Mouse (Mus musculus) MEL (cell line): ENCODE measurements around the gene Mpg. TPM values are rescaled to one million over a fixed set of nuclear protein-coding genes. Genes with fewer than 3 reads are reported as not detected.

Experiments used
- DNase-seq: peaks from one replicate; pipeline ENCODE4 v3.0.0; 2011; ENCODE audit warnings: low read depth, low spot score
- H3K27ac ChIP-seq: 2 replicates; pipeline ENCODE4 v1.5.1; 2012; ENCODE audit warnings: low read depth, mild to moderate bottlenecking, control low read depth, low read length, moderate library complexity; ENCODE audit not compliant: control insufficient read depth
- H3K27me3 ChIP-seq, 2 experiments: fragments of 150-350 bp in 1 of 2; sonication (generic) in 1 of 2; 2 replicates each; pipeline ENCODE4 v1.6.1; 2012; ENCODE audit warnings: low read length in 2 of 2, mild to moderate bottlenecking in 2 of 2, improper control_type of control experiment in 1 of 2, moderate library complexity in 1 of 2; ENCODE audit not compliant: insufficient read depth in 2 of 2, control insufficient read depth in 1 of 2
- H3K36me3 ChIP-seq, 2 experiments: 2 replicates each; pipeline ENCODE4 v1.6.1; 2012 to 2014; ENCODE audit warnings: low read length in 2 of 2, improper control_type of control experiment in 1 of 2, inconsistent platforms in 1 of 2, mild to moderate bottlenecking in 1 of 2; ENCODE audit not compliant: insufficient read depth in 2 of 2, control insufficient read depth in 1 of 2
- H3K4me1 ChIP-seq, 2 experiments: fragments of 150-350 bp in 1 of 2; sonication (generic) in 1 of 2; 2 replicates each; pipeline ENCODE4 v1.6.1; 2012; ENCODE audit warnings: low read length in 2 of 2, improper control_type of control experiment in 1 of 2, mild to moderate bottlenecking in 1 of 2; ENCODE audit not compliant: insufficient read depth in 2 of 2, control insufficient read depth in 1 of 2
- H3K4me3 ChIP-seq, 2 experiments: fragments of 150-350 bp in 1 of 2; sonication (generic) in 1 of 2; 2 replicates each; pipeline ENCODE4 v1.5.1; 2012; ENCODE audit warnings: low read depth in 2 of 2, low read length in 2 of 2, mild to moderate bottlenecking in 2 of 2, moderate library complexity in 2 of 2, control low read depth in 1 of 2, improper control_type of control experiment in 1 of 2; ENCODE audit not compliant: control insufficient read depth in 1 of 2, insufficient read depth in 1 of 2
- H3K79me2 ChIP-seq: 2 replicates; pipeline ENCODE4 v1.6.1; 2012; ENCODE audit warnings: mild to moderate bottlenecking, low read length, moderate library complexity; ENCODE audit not compliant: control insufficient read depth, poor library complexity, insufficient read depth
- H3K9ac ChIP-seq: 2 replicates; pipeline ENCODE4 v1.6.1; 2012; ENCODE audit warnings: low read depth, mild to moderate bottlenecking, control low read depth, low read length, moderate library complexity; ENCODE audit not compliant: control insufficient read depth, poor library complexity, severe bottlenecking
- H3K9me3 ChIP-seq: fragments of 150-350 bp; sonication (generic); replicated peaks from 2 replicates; pipeline ENCODE4 v1.6.1; 2012; ENCODE audit warnings: mild to moderate bottlenecking, low read length, improper control_type of control experiment, moderate library complexity; ENCODE audit not compliant: insufficient read depth
- BHLHE40 ChIP-seq: IDR thresholded peaks from 2 replicates; pipeline ENCODE4 v1.6.1; 2012; ENCODE audit warnings: low read depth, mild to moderate bottlenecking, inconsistent platforms, low read length, improper control_type of control experiment, borderline replicate concordance
- CHD1 ChIP-seq: IDR thresholded peaks from 2 replicates; pipeline ENCODE4 v1.6.1; 2012; ENCODE audit warnings: low read depth, mild to moderate bottlenecking, inconsistent platforms, low read length, improper control_type of control experiment
- CHD2 ChIP-seq: IDR thresholded peaks from 2 replicates; pipeline ENCODE4 v1.6.1; 2011; ENCODE audit warnings: low read length, improper control_type of control experiment
- E2F4 ChIP-seq: IDR thresholded peaks from 2 replicates; pipeline ENCODE4 v1.6.1; 2011; ENCODE audit warnings: low read depth, low read length, improper control_type of control experiment, borderline replicate concordance
- EP300 ChIP-seq, 2 experiments: IDR thresholded peaks; 2 replicates each; pipeline ENCODE4 v1.6.1; 2011; ENCODE audit warnings: improper control_type of control experiment in 2 of 2, low read length in 2 of 2, low read depth in 1 of 2, mild to moderate bottlenecking in 1 of 2
- ETS1 ChIP-seq: IDR thresholded peaks from 2 replicates; pipeline ENCODE4 v1.6.1; 2012; ENCODE audit warnings: low read depth, mild to moderate bottlenecking, inconsistent platforms, low read length, improper control_type of control experiment, moderate library complexity
- GABPA ChIP-seq: IDR thresholded peaks from 2 replicates; pipeline ENCODE4 v1.6.1; 2012; ENCODE audit warnings: low read depth, mild to moderate bottlenecking, inconsistent platforms, low read length, improper control_type of control experiment, moderate library complexity
- GATA1 ChIP-seq: IDR thresholded peaks from 2 replicates; pipeline ENCODE4 v1.6.1; 2011; ENCODE audit warnings: low read depth, low read length, improper control_type of control experiment
- JUND ChIP-seq: IDR thresholded peaks from 2 replicates; pipeline ENCODE4 v1.6.1; 2011; ENCODE audit warnings: low read depth, mild to moderate bottlenecking, improper control_type of control experiment, low read length
- MAFK ChIP-seq: IDR thresholded peaks from 2 replicates; pipeline ENCODE4 v1.6.1; 2011; ENCODE audit warnings: low read depth, mild to moderate bottlenecking, low read length, improper control_type of control experiment, borderline replicate concordance
- MAZ ChIP-seq: IDR thresholded peaks from 2 replicates; pipeline ENCODE4 v1.6.1; 2012; ENCODE audit warnings: low read depth, mild to moderate bottlenecking, inconsistent platforms, low read length, improper control_type of control experiment
- MEF2A ChIP-seq: IDR thresholded peaks from 2 replicates; pipeline ENCODE4 v1.6.1; 2014; ENCODE audit warnings: low read depth, mild to moderate bottlenecking, inconsistent platforms, low read length, improper control_type of control experiment; ENCODE audit not compliant: poor library complexity, insufficient replicate concordance, severe bottlenecking; ENCODE audit errors: extremely low read depth
- NELFE ChIP-seq: IDR thresholded peaks from 2 replicates; pipeline ENCODE4 v1.6.1; 2011; ENCODE audit warnings: low read depth, low read length, improper control_type of control experiment
- NRF1 ChIP-seq: IDR thresholded peaks from 2 replicates; pipeline ENCODE4 v1.6.1; 2014; ENCODE audit warnings: low read depth, mild to moderate bottlenecking, inconsistent platforms, low read length, improper control_type of control experiment, moderate library complexity; ENCODE audit not compliant: poor library complexity, insufficient read depth, severe bottlenecking
- POLR2A ChIP-seq, 2 experiments: IDR thresholded peaks; 2 replicates each; pipeline ENCODE4 v1.6.1; 2011 to 2012; ENCODE audit warnings: low read length in 2 of 2, mild to moderate bottlenecking in 2 of 2, control low read depth in 1 of 2, improper control_type of control experiment in 1 of 2, low read depth in 1 of 2, moderate library complexity in 1 of 2; ENCODE audit not compliant: control insufficient read depth in 1 of 2, insufficient read depth in 1 of 2, poor library complexity in 1 of 2
- POLR2AphosphoS5 ChIP-seq: IDR thresholded peaks from 2 replicates; pipeline ENCODE4 v1.6.1; 2012; ENCODE audit warnings: low read depth, borderline replicate concordance, mild to moderate bottlenecking, inconsistent platforms, low read length, moderate library complexity, mixed read lengths
- RAD21 ChIP-seq: IDR thresholded peaks from 2 replicates; pipeline ENCODE4 v1.6.1; 2011; ENCODE audit warnings: mild to moderate bottlenecking, low read depth, low read length, improper control_type of control experiment
- SIN3A ChIP-seq: IDR thresholded peaks from 2 replicates; pipeline ENCODE4 v1.6.1; 2012; ENCODE audit warnings: low read length, improper control_type of control experiment, inconsistent platforms
- SMC3 ChIP-seq: IDR thresholded peaks from 2 replicates; pipeline ENCODE4 v1.6.1; 2011; ENCODE audit warnings: low read depth, low read length, improper control_type of control experiment
- TBP ChIP-seq: IDR thresholded peaks from 2 replicates; pipeline ENCODE4 v1.8.0; 2011; ENCODE audit warnings: low read depth, low read length, improper control_type of control experiment
- TCF12 ChIP-seq: IDR thresholded peaks from 2 replicates; pipeline ENCODE4 v1.6.1; 2014; ENCODE audit warnings: low read depth, mild to moderate bottlenecking, inconsistent platforms, low read length, improper control_type of control experiment, moderate library complexity
- USF1 ChIP-seq: IDR thresholded peaks from 2 replicates; pipeline ENCODE4 v1.6.1; 2014; ENCODE audit warnings: low read depth, mild to moderate bottlenecking, inconsistent platforms, low read length, improper control_type of control experiment, moderate library complexity
- ZMIZ1 ChIP-seq: IDR thresholded peaks from 2 replicates; pipeline ENCODE4 v1.6.1; 2012; ENCODE audit warnings: low read depth, mild to moderate bottlenecking, inconsistent platforms, low read length, improper control_type of control experiment, moderate library complexity
- ZNF384 ChIP-seq: IDR thresholded peaks from 2 replicates; pipeline ENCODE4 v1.6.1; 2012; ENCODE audit warnings: low read depth, mild to moderate bottlenecking, inconsistent platforms, low read length, improper control_type of control experiment
- polyA plus RNA-seq, 2 experiments: library from polyadenylated mRNA; stranded (reverse) in 1 of 2; unstranded in 1 of 2; fragments of >175 nt in 1 of 2; fragments of >200 nt in 1 of 2; gene quantifications; 2 replicates each; pipeline versions ENCODE4 v1.2.1 to v1.2.4; 2012; ENCODE audit warnings: low replicate concordance in 2 of 2, low read depth in 1 of 2; ENCODE audit not compliant: insufficient read length in 2 of 2, insufficient read depth in 1 of 2, missing spikeins in 1 of 2
- total RNA-seq: library from RNA; depleted of rRNA; stranded (reverse); fragments of 300-350 nt; gene quantifications from 2 replicates; pipeline ENCODE4 v1.2.3, GENCODE M21; 2012

Gene Mpg
- total and polyA plus RNA-seq, 3 experiments: 42.0 to 43.2 TPM; not detected in 1

DNA sequence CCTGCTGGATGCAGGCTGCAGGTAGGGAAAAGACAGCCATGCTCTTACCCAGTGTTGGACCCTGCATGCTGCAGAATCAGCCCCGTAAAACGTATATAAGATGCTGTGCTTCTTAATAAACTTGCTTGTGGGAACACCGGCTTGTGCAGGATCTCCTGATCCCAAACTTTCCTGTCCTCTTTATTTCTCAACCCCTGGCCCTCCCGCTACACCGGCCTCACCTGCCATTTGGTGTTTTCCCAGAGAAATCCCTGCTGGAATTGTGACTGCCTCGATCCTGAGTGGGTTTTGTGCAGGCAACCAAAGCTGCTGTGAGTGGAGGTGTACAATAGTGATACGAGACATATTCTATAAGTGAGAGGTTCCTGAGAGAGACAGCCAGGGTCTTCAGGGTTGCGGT lies 41.8 kb upstream of the Mpg start:
- no peak overlapping the region for H3K4me3 ChIP-seq
- H3K27ac ChIP-seq: no peak overlapping the region
- H3K9me3 ChIP-seq: no peaks in the 10 kb centered on the region
- no peak overlapping the region for H3K9ac ChIP-seq
- no peaks in the 10 kb centered on the region for H3K27me3 ChIP-seq
- H3K36me3 ChIP-seq: no peaks in the 10 kb centered on the region
- H3K79me2 ChIP-seq: no peaks in the 10 kb centered on the region
- no peak for DNase-seq
- no peak for TF ChIP-seq SMC3
- TF ChIP-seq CHD1: no peak
- TF ChIP-seq POLR2AphosphoS5: no peak
- no peak for TF ChIP-seq USF1
- no peak for TF ChIP-seq E2F4
- no peak for TF ChIP-seq MEF2A
- no peak for TF ChIP-seq TBP
- TF ChIP-seq ZNF384: no peak
- no peak for TF ChIP-seq TCF12
- no peak for TF ChIP-seq SIN3A
- TF ChIP-seq GATA1: no peak
- TF ChIP-seq CHD2: no peak
- no peak for TF ChIP-seq JUND
- no peak for TF ChIP-seq ETS1
- no peak for TF ChIP-seq MAZ
- TF ChIP-seq POLR2A (IDR thresholded peaks at IDR 0.05; ENCODE audit: control insufficient read depth in 1 of 2, insufficient read depth in 1 of 2, low read depth in 1 of 2, low read length in 2 of 2, poor library complexity in 1 of 2): no peak
- TF ChIP-seq GABPA: no peak
- TF ChIP-seq BHLHE40: no peak
- TF ChIP-seq MAFK: no peak
- TF ChIP-seq NRF1: no peak
- no peaks in the 10 kb centered on the region for H3K4me1 ChIP-seq

- no peak overlapping the region for H3K9ac ChIP-seq
- TF ChIP-seq CHD1 (no peak), NELFE (no peak), RAD21 (no peak), ZMIZ1 (no peak), EP300 (IDR thresholded peaks at IDR 0.05; ENCODE audit: low read depth in 1 of 2, low read length in 2 of 2) (no peak)
- no peaks in the 10 kb centered on the region for H3K79me2 ChIP-seq
- no peak overlapping the region for H3K27ac ChIP-seq
- no peak overlapping the region for H3K4me3 ChIP-seq
- DNase-seq: no peak
- no peaks in the 10 kb centered on the region for H3K9me3 ChIP-seq
- H3K27me3 ChIP-seq: no peaks in the 10 kb centered on the region
- peaks cover 0 to 2% of the 10 kb centered on the region in 2 experiments; a peak in 1 of 4 replicates for H3K36me3 ChIP-seq
- H3K4me1 ChIP-seq: no peaks in the 10 kb centered on the region
Measured at GRCm38 (mm10) chr11:32186031-32186430, 40.3 kb upstream of the Mpg start.
